Mouse (Mus musculus) urinary bladder, adult 2 months (tissue): ENCODE data around the gene AY074887. TPM values are rescaled to one million over a fixed set of nuclear protein-coding genes. Genes with fewer than 3 reads are reported as not detected.
"Not testable (repeated sequence)": the region's sequence is repeated elsewhere in the genome, so short reads cannot be mapped to it uniquely, and the experiment has no call there.

ENCODE experiments used
- DNase-seq: peaks from one replicate; pipeline ENCODE4 v3.0.0; 2022; ENCODE audit warnings: low spot score
- polyA plus RNA-seq: library from polyadenylated mRNA; depleted of rRNA; stranded (reverse); fragments of >200 nt; gene quantifications from 2 replicates; pipeline ENCODE4 v1.2.3, GENCODE M21; 2012; rRNA removed

The AY074887 gene
- 0.16 and 0.28 TPM in 2 replicates for polyA plus RNA-seq

DNA sequence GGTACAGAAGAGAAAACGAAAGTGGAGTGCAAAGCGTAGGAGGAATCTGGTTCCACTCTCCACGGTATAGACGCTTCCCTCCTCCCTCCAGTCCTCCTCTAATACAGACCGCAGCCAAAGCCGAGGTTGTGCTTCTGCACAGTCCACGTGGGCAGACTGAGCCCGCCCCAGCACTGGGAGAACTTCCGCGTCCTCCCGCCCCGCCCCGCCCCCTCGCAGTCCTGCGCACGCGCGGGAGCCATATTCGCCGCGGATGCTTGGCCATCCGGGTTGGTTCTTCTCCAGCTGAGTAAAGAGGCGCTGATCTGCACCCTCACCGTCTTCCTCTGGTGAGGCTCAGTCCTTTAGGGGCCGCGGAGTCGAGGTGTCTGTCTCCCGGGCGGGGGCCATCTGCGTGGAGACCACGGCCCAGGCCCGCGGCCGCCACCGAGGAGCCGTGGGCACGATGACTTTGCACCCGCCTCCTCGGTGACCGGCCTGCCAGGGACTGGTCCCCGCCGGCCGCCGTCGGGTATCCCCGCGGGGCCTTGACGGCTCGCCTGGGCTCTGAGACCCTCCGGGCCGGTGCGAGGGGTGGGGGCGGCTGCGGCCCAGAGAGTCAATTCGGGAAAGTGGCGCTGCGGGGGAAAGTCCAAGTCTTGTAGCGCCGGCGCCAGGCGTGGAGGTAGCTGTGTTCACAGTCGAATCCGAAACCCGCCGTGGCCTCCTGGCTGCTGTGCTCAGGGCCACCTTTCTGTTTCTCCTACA, at the start of gene AY074887, which contains the start of gene Psma4:
TSS of gene AY074887 (minus strand) at position 424 of the 747 bp plus-strand sequence.
TSS of gene Psma4 (plus strand) at position 216 of the 747 bp plus-strand sequence.
- peak; percentile 86 for DNase-seq

DNA sequence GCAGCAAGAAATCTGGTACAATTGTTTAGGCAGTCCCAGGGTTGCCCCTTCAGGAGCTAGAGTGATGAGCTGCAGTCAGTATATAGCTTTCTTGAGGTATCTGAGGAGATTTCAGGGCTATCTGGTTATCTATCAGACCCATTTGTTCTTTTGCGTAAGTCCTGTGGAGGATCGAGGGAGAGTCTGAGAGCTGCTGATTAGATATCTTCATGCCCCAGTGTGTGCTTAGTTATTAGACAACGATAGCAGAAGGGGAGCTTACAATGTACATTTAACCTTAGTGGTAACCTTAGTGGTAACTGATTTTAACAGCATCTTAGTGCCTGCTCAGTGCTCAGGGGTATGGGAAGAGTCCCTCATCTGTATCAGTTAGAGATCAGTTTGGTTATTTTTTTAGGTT, 44.8 kb upstream of the AY074887 start:
- DNase-seq: no peak

DNA sequence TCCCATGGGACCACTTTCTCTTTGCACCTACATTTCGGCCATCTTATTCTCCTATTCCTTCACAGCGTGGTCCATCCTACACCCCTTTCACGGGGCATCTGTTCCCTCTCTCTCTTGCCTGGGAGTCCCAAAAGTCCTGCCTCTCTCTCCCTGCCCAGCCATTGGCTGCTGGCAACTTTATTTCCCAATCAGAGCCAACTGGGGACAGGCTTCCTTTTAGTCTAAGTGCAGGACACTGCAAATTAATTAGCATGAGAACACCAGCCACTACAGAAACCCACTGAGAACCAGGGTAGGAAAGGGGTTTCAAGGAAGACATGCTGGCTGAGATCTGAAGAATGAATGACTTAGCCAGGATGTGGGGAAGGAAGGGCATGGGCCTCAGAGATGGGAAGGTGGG, 43.6 kb upstream of the AY074887 start:
- DNase-seq: no peak

DNA sequence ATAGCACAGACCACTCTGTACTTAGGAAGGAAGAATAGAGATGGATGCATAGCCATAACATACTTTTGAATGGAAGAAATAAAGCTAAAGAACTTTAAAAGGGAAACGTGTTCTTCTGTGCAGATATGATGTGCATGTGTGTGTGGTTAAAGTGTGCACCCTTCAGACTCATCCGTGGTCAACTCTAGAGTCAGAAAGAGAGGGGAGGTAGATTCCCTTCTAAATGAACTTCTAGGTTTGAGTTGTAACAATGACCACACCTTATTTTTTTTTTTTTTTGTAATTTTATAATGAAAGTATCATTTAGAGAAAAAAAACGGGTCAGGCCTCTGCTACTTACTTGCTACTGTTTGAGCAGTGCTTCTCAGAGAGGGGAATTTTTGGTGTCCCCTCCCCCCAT, 39.6 kb upstream of the AY074887 start:
- no peak for DNase-seq

DNA sequence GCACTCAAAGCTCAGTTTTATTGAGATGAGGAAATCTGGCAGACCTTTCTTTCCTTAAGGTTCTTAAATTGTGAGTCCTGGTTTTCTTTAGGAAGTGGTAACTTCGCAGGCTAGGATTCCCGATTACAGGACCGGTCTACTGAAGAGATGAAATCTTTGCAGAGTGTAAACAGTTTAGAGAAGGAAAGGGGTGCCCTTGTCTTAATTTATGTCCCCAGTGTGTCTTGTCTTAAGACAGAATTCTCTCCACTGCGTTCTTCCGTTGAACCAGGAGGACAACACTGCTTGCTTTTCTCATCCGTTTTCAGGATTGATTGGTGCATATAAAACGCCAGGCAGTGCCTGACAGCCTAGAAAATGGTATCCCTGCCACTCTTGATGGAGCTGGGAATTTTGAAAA, 31.6 kb upstream of the AY074887 start:
- no peak for DNase-seq

DNA sequence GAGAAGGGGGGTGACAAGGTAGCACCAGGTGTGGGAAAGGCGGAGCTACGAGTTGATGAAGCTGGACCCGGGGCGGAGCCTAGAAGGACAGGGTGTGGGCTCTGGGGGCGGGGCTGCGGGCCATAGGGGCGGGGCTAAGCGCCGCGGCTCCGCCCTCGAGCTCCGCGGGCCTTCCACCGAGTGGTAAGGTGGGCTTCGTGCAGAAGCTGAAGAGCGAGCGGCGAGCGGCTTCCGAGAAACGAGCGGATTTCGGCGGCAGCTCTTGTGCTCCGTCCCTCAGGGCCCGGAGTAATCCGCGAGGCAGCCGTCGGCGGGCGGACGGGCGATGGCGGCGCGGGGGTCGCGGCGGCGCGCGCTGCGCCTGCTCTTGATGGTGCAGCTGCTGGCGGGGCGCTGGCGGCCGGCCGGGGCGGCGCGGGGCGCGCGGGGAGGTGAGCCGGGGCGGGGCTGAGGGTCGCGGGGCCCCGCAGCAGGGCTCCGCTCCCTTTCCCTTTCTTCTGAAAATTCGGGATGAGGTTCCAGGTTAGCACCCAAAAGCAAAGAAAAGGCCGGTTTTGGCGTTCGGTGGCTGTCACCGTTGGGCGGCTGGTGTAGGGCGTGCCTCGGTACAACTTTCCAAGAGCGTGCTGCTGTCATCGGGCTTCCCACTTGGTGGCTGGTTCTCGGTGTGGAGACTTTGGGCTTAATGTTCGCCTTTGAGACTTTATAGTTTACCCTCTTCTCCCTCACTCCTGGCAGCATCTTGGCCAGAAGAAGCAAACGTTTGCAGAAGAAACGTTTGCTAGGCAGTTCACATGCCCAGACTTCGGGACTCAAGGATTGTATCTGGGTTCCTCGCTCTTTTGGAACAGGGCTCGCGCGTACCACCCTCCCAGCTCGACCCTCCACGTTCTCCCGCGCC, 30.7 kb upstream of the AY074887 start:
- DNase-seq: no peak

DNA sequence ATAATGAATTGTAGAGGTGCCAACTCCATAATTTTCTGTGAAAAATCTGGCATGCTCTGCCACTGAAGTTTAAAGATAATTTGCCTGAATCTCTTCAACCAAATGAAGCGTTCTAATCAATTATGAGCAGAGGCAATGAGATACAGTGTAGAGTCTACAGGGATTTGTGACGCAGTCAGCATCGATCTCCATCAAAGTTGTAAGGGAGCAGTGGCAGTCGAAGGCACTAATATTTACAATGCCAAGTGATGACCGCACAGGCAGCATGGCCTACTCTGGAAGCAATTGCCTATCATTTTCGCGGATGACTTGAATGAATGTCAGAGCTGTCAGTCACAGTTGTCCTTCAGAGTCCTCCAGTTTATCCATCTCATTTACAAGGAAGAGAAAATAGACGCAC, 29.9 kb upstream of the AY074887 start, which contains the start of gene Chrna5:
TSS of gene Chrna5 (plus strand) at position 207 of the 400 bp plus-strand sequence.
- DNase-seq: no peak

DNA sequence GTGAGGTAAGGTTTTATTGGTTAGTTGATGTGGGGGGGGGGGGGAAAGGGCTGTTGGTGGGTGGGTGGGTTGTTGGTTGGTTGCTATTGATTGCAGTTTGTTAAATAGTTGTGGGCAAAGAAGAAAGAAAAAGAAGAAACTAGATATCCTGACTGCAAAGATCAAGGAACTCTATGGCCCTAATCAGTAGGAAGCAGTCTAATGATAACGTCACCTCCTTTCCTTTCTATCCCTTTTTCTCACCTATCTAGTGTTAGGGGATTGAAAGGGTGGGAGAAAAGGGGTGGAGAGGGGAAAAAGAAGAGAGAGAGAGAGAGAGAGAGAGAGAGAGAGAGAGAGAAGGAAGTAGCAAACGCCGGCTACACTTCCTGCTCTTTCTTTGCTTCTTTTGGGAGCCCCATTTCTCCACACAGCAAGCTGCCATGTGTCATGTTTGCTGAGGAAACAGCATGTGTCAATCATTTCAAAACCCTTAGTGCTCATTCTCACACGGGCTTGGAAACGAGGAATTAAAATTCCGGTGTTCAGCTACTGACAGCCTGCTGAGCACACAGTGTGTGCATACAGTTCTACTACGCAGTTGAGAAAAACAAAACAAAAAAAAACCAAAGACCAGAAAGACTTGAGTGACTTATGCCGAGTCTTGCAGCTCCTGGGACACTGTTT, 19.3 kb upstream of the AY074887 start:
- no peak for DNase-seq

DNA sequence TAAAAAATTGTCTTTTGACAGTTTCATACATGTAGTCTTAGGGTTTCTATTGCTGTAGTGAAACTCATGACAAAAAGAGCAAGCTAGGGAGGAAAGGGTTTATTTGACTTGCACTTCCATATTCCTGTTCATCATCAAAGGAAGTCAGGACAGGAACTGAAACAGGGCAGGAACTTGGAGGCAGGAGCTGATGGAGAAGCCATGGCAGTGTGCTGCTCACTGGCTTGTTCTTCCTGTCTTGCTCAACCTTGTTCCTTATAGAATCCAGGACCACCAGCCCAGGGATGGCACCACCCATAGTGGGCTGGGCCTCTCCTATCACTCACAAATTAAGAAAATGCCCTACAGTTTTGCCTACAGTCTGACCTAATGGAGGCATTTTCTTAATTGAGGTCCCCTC, 12.9 kb upstream of the AY074887 start:
- DNase-seq: no peak

DNA sequence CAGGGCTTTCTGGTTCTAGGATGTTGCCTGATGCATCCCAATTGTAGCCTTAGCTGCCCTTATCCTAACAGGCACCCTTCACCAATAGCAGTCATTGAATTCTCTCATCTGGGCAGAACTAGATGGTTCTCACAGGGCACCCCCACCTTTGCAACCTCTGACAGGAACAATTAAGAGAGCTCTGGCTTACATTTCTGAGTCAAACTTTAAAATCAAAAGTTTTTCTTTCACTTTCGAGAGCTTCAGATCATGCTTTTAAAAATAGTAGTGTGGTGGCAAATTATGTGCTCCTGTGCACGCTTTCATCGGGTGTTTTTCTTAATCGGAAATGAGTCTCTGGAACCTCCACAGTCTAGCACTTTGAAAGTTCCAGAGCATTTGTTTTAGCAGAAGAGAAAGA, 10.3 kb upstream of the AY074887 start:
- no peak for DNase-seq

DNA sequence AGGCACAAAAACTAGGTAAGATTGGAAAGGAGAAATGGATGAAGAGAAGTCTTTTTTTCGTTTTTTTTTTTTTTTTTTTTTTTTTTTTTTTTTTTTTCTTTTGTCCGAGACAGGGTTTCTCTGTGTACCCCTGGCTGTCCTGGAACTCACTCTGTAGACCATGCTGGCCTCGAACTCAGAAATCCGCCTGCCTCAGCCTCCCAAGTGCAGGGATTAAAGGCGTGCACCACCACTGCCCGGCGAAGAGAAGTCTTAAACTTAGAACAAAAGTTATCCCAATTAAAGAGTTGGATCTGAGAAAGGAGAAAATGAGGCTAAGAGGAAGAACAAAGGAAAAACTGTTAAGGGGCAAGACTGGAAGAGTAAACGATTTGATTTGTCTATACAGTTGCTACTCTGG, 636 bp downstream of the AY074887 start:
- DNase-seq: not testable (repeated sequence)

DNA sequence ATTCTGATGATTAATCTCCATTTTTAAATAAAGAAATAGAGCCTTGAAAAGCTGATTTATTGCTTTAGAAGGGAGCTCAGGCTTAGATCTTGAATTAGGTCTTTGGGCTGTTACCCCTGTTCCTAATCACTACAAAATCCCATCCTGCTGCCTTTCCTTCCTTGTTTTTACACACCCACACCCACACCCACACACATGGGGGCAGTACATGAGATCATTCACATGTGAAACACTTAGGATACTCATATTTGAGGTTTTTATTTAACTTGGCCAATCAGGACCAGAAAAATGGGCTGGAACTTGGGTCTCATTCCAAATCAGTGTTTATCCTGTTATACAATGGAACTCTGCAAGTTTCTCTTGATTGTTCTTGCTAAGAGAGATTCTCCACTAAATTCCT, 1.3 kb downstream of the AY074887 start:
- no peak for DNase-seq

DNA sequence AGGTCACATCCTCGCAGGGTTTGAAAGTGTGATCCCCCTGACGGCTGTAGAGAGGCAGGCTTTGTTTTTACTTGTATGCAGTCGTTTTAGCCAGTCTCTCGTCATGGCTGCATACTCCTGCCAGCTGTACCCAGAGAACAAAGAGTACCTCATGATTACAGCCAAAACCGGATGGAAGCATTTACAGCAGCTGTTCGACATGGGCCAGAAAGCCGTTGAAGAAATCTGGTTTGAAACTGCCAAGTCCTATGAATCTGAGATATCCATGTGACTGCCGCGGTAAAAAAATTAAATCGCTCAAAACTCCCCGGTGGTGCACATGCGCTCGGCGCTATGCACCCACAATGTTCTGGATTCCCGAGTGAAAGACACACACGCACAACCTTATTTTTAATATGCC, 4.5 kb downstream of the AY074887 start:
- no peak for DNase-seq

DNA sequence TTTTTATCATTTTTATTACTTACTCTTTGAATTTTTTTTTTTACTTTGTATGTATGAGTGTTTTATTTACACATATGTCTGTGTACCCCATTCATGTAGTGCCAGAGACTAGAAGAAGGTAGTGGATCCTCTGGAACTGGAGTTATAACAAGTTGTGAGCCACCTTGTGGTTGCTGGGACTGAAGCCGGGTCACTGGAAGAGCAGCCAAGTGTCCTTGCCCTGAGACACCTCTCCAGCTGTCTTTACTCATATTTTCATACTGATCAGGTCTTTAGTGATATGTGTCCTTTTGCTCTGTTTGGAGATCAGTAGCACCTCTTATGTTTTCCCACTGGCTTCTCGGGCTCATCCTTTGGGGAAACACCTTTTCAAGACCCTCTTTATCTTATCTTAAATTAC, 6.3 kb downstream of the AY074887 start:
- no peak for DNase-seq

DNA sequence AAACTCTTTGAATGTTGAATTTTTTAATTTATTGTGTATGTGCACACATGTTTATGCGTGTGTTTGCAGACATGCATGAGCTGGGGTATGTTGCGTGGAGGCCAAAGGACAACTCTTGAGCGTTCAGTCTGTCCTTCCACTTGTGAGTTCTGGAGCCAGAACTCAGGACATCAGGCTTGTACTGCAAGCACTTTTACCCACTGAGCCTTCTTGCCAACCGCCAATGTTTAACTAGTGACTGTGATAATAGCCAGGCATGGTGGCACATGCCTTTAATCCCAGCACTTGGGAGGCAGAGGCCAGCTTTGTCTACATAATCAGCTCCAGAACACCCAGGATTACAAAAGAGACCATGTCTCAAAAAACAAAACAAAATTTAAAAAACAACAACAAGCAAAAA, 8.7 kb downstream of the AY074887 start:
- no peak for DNase-seq

DNA sequence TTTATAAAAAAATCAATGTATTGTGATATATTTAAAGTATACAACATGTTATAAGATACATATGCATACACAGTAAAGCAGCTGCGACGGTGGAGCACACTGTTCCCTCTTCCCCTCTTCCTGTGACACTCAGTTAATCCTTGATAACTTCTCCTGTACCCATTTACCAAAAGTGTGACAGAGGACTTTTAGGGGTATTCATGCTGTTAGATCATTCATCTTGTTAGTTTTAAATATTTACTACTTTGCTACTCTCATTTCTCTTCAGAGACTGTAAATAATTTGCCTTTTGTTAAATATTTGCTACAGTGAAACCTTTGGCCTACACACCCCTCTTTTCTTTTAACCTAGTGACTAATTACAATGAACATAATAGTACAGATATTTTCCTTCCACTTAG, 18.4 kb downstream of the AY074887 start:
- no peak for DNase-seq

DNA sequence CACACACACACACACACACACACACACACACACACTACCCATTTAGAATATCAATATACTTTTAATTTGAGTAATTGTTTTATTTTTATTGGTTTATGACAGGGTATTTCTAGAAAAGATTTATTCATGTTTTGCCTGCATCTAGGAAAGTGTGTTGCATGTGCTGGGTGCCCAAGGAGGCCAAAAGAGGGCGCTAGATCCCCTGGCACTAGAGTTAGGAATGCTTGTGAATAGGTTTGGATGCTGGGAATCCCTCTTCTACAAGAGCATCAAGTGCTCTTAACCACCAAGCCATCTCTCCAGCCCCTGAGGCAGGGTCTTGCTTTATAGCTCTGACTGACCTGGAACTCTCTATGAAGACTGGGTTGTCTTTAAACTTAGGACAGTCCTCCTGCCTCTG, 19.0 kb downstream of the AY074887 start:
- no peak for DNase-seq

DNA sequence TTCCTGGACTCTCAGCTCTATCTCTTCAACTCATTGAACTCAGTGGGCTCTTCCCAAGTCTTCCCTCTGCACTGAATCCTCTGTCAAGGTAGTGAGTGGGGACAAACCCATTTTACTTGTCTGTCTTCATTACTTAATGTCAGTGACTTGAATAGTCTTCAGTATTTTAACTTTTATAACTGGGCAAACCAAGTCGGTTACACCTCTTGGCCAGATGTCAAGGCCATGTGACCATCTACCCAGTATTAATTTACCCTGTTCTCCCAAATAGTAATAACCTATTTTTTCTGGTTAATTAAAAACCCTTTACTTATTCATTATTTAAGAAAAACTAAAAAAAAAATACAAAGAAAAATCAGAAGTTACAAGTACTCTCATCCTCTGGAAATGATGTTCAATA, 20.1 kb downstream of the AY074887 start:
- no peak for DNase-seq

DNA sequence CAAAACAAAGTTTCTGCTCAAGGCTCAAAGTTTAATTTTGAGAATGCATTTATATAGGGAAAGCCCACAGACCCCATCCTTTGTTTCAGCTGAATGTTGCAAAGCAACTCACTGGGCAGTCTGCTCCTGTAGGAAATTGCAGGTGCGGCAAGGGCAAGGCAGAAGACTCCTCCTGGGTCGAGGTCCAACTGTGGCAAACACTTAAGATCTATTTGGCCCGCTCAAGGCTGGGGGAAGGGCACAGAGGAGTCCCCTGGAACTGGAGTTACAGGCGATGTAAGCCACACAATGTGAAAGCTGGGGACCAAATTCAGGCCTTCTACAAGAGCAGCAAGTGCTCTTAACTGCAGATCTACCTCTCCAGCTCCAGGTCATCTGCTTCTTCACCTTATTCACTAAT, 30.9 kb downstream of the AY074887 start:
- DNase-seq: no peak

DNA sequence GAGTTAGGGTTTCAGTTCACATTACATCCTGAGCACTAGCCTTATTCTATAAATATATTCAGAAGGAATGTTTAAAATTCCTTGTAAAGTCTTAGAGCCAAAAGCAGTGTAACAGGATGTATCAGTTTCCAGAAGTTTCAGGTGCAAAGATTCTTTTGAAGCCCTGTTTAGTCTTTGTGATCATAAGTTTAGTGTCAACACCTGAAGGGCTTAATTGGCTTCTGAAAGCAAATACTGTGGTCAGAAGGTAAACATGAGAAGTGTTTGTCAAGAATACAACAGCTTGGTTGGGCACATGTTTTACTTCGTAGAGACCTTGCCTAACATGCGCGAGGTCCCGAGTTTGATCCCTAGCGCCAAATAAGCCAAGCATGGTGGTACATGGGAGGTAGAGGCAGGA, 32.0 kb downstream of the AY074887 start:
- no peak for DNase-seq

DNA sequence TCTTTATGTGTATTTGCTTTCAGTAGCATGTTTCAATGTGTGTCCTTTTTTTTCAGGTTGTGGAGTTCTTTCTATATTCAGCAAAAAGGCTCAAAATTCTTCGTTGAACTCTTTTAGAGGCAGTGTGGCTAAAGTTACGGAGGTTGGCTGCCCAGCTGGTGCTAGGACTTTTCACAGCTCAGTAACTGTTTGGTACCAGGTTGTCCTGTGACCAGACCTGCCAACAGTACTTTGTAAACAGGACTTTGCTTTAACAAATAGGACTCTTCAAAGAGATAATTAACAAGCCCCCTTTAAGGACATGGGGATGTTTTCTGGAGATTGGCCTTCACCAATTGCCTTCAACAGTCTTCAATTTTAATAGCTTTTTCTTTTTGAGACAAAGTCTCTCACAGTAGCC, 32.6 kb downstream of the AY074887 start:
- no peak for DNase-seq

DNA sequence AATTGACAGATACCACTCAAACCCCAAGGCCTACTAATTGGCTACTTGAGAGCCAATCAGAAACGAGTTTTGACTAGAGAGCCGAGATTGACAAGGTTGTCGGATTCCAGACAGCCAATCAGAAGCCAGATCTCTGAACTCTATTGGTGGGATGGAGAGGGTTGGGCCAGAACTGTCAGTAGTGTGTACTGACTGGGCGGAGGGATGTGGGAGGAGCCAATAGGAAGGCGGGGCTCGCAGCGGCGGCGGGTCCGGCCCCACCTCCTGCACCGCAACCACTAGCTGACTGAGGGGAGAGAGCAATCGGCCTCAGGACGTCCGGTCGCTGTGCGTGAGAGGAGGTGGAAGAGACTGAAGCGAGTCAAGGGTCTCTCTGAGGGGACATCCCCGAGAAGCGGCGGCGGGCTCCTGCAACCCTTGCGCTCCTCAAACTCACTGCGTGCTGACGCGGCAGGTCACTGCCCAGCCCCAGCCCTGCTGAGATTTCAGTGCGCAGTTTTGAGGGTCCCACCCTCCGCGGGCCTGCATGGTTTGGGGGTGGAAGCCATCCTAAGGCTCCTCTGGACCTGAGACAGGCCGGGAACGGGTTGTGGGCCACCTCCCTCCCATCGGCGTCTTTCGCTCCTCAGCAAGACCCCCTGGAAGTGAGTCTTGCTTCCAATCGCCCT, 33.7 kb downstream of the AY074887 start, which contains the start of gene Hykk:
TSS of gene Hykk (plus strand) at position 274 of the 668 bp plus-strand sequence.
- peak; percentile 34 for DNase-seq
